Mouse (Mus musculus): ENCODE measurements at regions not wholly inside any gene's neighbourhood (a gene's known extent, or its start where the extent isn't known, plus 50 kb on each side); places are given as distances from the start of the nearest gene placed in this dataset.

DNA sequence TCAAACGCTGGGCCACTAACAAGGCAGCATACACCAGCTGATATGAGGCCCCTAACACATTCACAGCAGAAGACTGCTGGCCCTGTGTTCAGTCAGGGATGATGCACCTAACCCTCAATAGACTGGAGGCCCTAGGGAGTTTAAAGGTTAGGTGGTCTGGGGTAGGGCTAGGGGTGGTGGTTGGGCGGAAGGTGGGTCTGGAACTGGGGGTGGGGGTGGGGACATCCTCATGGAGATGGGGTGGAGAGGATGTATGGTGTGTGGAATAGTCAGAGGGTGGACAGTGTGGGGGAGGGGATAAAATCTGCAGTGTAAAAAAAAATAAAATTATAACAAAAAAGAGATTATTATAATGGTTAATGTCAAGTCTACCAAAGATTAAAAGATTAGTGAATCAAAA, 165.6 kb upstream of the Slitrk3 start:
- no peak for DNase-seq (ENCODE audit: low spot score in 2 of 2)
- no peak overlapping the region for H3K27ac ChIP-seq
- no peak for TF ChIP-seq CTCF (conservative IDR thresholded peaks at IDR 0.05)
- H3K4me3 ChIP-seq = no peak overlapping the region

DNA sequence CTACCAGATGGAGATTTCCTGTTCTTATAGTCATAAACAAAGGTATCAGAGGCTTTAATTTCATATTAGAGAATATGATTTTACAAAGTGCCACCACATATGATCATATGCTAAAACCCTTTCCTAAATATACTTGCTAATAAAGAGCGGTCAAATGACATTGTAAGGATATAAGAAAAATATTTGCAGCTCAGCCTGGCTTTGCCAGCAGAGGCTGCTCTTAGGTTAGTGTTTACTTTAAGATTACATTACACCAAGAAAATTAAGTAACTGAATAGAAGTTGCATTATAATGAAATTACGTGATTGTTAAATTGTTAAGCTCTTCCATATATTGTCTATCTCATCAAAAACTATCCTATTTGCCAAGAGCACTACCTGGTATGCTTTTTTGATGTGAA, 159.6 kb upstream of the Slitrk3 start:
- H3K4me3 ChIP-seq = no peak overlapping the region
- peak overlapping the region; percentile 71 for H3K27ac ChIP-seq
- TF ChIP-seq CTCF (conservative IDR thresholded peaks at IDR 0.05) = peak; percentile 60
- no peak for DNase-seq (ENCODE audit: low spot score in 2 of 2)

Measured in layer of hippocampus, adult 2 months (tissue).